Mouse (Mus musculus) embryonic facial prominence, embryonic 11.5 days (tissue): ENCODE data around the gene Mgll. TPM values are rescaled to one million over a fixed set of nuclear protein-coding genes. Genes with fewer than 3 reads are reported as not detected.

ENCODE experiments used
- ATAC-seq: fragments of 200-750 bp; cut with Nextera tagmentation; replicated peaks from 2 replicates; pipeline ENCODE4 v1.8.0; 2017; ENCODE audit warnings: low read depth; ENCODE audit not compliant: insufficient number of reproducible peaks, low FRiP score, low TSS enrichment
- DNase-seq: peaks from one replicate; pipeline ENCODE4 v3.0.0-alpha.2; 2015; ENCODE audit warnings: low spot score
- H3K27ac ChIP-seq: fragments of 300-500 bp; sonication (generic); replicated peaks from 2 replicates; pipeline ENCODE4 v1.5.1; 2014; ENCODE audit warnings: mild to moderate bottlenecking, low read depth, low read length, control low read depth
- H3K27me3 ChIP-seq: fragments of 300-500 bp; sonication (generic); 2 replicates; pipeline ENCODE4 v1.6.1; 2014; ENCODE audit warnings: mild to moderate bottlenecking, low read length, moderate library complexity, mixed read lengths; ENCODE audit not compliant: control insufficient read depth, insufficient read depth
- H3K36me3 ChIP-seq: fragments of 300-500 bp; sonication (generic); replicated peaks from 2 replicates; pipeline ENCODE4 v1.6.1; 2014; ENCODE audit warnings: low read depth, mild to moderate bottlenecking, low read length, moderate library complexity, mixed read lengths; ENCODE audit not compliant: control insufficient read depth, insufficient read depth
- H3K4me1 ChIP-seq: fragments of 300-500 bp; sonication (generic); 2 replicates; pipeline ENCODE4 v1.6.1; 2014; ENCODE audit warnings: low read length, mixed read lengths; ENCODE audit not compliant: control insufficient read depth, insufficient read depth
- H3K4me2 ChIP-seq: fragments of 300-500 bp; sonication (generic); 2 replicates; pipeline ENCODE4 v1.6.1; 2014; ENCODE audit warnings: low read depth, mild to moderate bottlenecking, control low read depth, low read length, moderate library complexity
- H3K4me3 ChIP-seq: fragments of 300-500 bp; sonication (generic); 2 replicates; pipeline ENCODE4 v1.5.1; 2014; ENCODE audit warnings: low read depth, low read length, control low read depth
- H3K9ac ChIP-seq: fragments of 300-500 bp; sonication (generic); replicated peaks from 2 replicates; pipeline ENCODE4 v1.6.1; 2014; ENCODE audit warnings: mild to moderate bottlenecking, control low read depth, low read length
- H3K9me3 ChIP-seq: fragments of 300-500 bp; sonication (generic); replicated peaks from 2 replicates; pipeline ENCODE4 v1.6.1; 2016; ENCODE audit warnings: mild to moderate bottlenecking, low read length, inconsistent platforms, mixed read lengths; ENCODE audit not compliant: control insufficient read depth
- WGBS: fragments of 180-500 bp; shearing (Covaris S2); extraction: QIAGEN DNeasy Blood & Tissue Kit; methylation state at CpG from one replicate; pipeline ENCODE4 v1.1.7; 2014; 5-methylcytosine and 5-hydroxymethylcytosine counted together
- polyA plus RNA-seq: library from polyadenylated mRNA; unstranded; fragments of >200 nt; fragmentation: Nextera tagmentation; extraction: Ambion mirVana; gene quantifications from 2 replicates; pipeline ENCODE4 v1.2.1, GENCODE M21; 2014

Gene Mgll
- polyA plus RNA-seq, 1 experiment from 2014 or later, result 3.0 TPM

DNA sequence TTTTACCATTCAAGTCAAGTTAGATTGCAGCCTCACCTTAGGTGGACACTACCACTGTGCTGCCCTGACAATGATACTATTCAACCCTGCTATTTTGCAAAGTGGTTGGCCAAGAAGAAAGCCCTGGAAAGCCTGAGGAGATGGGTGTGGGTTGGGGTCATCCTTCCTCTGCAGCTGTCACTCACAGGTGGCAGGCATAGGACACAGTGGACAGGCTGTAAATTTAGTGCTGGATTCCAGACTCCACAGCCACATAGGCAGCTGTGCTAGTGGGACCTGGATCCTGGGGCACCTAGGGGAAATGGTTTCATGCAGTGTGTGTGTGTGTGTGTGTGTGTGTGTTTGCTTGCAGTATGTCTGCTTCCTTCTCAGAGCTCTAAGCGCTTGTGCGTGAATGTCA lies 1.3 kb upstream of the Mgll start:
- no peak for DNase-seq

DNA sequence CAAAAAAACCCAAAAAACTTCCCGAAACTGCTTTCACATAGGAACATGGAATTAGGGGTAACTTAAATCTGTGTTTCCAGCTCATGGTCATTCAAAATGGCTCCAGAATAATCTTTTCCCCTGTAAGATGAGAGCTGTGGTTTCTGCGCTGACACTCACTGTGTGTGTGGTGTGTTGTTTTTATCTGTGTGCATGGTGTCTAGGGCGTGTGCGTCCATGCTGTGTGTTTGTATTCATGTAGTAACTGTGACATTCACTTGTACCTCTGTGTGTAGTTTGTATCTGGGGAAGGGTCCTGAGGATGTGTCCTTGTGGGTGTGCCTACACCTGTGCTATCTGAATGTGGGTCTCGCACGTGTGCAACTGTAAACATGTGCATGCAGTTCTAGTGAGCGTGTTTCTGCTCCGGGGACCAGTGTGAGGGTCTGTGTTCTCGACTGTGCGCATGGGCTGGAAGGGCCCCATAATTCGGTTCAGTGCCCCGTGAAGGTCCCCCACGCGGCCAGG lies 353 bp upstream of the Mgll start:
- DNase-seq (no peak), ATAC-seq (peak; percentile 75)
- H3K36me3 ChIP-seq, result no peaks in the 10 kb centered on the region
- no peak overlapping the region for H3K27ac ChIP-seq
- no peaks in the 10 kb centered on the region for H3K4me1 ChIP-seq
- peak overlapping the region; percentile 69 for H3K4me3 ChIP-seq
- H3K4me2 ChIP-seq, result peak overlapping the region; percentile 82
- H3K27me3 ChIP-seq, result peaks cover 6% of the 10 kb centered on the region
- no peaks in the 10 kb centered on the region for H3K9me3 ChIP-seq
- WGBS, result 32% methylated on average over 14 of the region's 14 CpGs
- peak overlapping the region; percentile 43 for H3K9ac ChIP-seq

More for the DNA sequence above, 1.3 kb upstream of the Mgll start:
- Histone ChIP-seq H3K4me1 (no peaks in the 10 kb centered on the region), H3K27ac (no peak overlapping the region), H3K27me3 (peaks cover 6% of the 10 kb centered on the region), H3K4me2 (no peak overlapping the region), H3K9ac (no peak overlapping the region), H3K4me3 (no peak overlapping the region), H3K36me3 (no peaks in the 10 kb centered on the region), H3K9me3 (no peaks in the 10 kb centered on the region)
- no peak for ATAC-seq
- 73% methylated on average over 2 of the region's 2 CpGs for WGBS

DNA sequence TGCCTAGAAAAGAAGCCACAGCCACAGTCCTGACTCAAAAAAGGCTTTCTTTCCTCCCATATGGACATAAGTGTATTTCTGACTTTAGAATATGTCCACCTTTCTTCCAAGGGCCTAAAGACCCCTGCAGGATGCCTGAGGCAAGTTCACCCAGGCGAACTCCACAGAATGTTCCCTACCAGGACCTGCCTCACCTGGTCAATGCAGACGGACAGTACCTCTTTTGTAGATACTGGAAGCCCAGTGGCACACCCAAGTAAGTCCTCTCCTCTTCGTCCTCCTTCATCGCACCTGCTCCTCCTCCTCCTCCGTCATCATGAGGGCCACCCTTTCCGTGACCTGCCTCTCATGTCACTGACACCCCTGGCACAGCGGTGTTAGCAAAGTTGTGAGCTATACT lies 1.4 kb downstream of the Mgll start:
- Histone ChIP-seq H3K36me3 (no peaks in the 10 kb centered on the region), H3K4me1 (no peaks in the 10 kb centered on the region), H3K4me2 (no peak overlapping the region), H3K9ac (no peak overlapping the region), H3K4me3 (no peak overlapping the region), H3K27me3 (peaks cover 6% of the 10 kb centered on the region), H3K27ac (no peak overlapping the region), H3K9me3 (no peaks in the 10 kb centered on the region)
- DNase-seq (peak; percentile 33), ATAC-seq (no peak)
- WGBS, result 53% methylated on average over 7 of the region's 7 CpGs

DNA sequence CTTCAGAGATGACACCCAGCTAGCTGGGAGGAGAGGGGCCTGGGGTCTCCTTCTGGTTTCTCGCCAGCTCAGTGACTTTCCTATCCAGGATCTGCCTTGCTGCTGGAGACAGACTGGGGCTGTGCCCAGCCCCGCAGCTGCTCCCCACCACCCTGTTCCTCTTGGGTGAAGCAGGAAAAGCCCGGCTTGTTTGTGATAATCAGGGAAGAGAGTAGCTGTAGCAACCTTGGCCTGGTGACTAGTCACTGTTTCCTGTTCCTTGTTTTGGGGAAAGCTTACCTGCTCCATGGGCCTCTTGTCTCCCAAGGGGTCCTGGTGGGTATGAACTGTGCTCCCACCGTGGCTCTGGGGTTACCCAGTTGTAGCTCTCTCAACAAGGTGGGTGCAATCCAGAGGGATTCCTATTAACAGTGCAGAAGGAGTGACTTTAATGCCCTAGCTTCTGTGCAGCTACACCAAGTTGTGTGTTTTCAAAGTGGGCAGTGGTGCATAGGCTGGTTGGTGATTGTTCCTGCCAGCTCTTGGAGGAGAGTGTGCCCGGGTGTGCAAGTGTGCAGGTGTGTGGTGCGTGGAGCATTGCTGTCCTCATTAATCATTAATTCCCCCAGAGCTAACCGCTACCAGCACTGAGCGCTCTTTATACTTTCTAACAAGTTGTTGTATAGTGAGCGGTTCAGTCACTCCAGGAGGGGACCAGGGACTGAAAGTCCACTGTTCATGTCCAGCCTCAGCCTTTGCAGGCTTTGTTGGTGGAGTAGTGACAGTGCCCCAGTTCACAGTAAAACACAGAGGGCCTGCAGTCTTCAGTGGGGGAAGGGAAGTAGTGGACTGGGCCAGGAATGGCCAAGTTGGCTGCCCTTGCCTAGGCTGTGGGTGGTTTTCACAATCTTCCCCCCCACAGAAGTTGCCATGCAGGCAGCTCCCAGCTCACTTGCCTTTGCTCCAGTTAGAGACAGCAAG lies 2.3 kb downstream of the Mgll start:
- H3K4me2 ChIP-seq, result no peak overlapping the region
- H3K4me3 ChIP-seq, result no peak overlapping the region
- no peaks in the 10 kb centered on the region for H3K9me3 ChIP-seq
- H3K36me3 ChIP-seq, result no peaks in the 10 kb centered on the region
- peaks cover 6% of the 10 kb centered on the region for H3K27me3 ChIP-seq
- DNase-seq (no peak), ATAC-seq (no peak)
- no peaks in the 10 kb centered on the region for H3K4me1 ChIP-seq
- 67% methylated on average over 9 of the region's 9 CpGs for WGBS
- no peak overlapping the region for H3K27ac ChIP-seq
- no peak overlapping the region for H3K9ac ChIP-seq

DNA sequence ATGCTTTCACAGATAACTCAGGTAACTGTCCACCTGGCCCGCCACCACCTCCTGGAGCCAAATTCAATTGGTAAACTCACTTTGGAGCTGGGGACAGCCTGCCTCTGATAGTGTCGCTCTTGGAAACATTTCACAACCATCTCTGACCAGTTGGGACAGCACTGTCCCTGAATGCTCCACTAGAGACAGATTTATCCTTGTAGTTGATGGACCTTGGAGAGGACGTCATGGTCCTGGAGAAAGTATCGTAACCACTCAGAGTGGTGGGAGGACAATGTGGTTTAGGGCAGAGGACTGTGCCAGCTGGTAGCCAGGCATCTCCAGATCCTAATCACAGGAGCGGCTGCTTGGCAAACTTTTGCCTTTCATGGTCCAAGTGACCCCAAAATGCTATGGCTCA lies 3.3 kb downstream of the Mgll start:
- Histone ChIP-seq H3K36me3 (no peaks in the 10 kb centered on the region), H3K4me2 (no peak overlapping the region), H3K9me3 (no peaks in the 10 kb centered on the region), H3K4me1 (no peaks in the 10 kb centered on the region), H3K27ac (no peak overlapping the region), H3K9ac (no peak overlapping the region), H3K4me3 (no peak overlapping the region), H3K27me3 (peaks cover 6% of the 10 kb centered on the region)
- 87% methylated on average over 5 of the region's 5 CpGs for WGBS
- ATAC-seq (no peak), DNase-seq (no peak)

DNA sequence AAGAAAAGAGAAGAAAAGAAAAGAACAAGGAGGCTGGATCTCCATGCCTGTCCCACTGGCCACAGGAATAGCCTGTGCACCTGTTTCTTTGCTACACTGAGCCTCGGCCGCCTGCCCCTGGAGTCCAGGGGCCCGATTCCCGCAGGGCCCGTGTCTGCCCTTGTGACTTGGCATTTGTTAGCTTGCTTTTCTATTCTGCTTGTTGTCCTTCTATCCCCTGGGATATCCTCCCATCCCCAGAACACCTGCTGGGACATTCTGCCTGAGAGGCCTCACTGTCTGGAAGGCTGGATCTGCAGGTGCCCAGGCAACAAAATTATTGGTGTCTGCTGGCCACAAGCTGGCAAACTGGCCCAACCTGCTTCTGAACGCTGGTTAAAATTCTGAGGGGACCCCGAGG lies 3.8 kb downstream of the Mgll start:
- H3K36me3 ChIP-seq, result no peaks in the 10 kb centered on the region
- WGBS, result 67% methylated on average over 7 of the region's 7 CpGs
- no peaks in the 10 kb centered on the region for H3K4me1 ChIP-seq
- DNase-seq (no peak), ATAC-seq (no peak)
- no peak overlapping the region for H3K27ac ChIP-seq
- no peak overlapping the region for H3K9ac ChIP-seq
- no peak overlapping the region for H3K4me2 ChIP-seq
- H3K4me3 ChIP-seq, result no peak overlapping the region
- no peaks in the 10 kb centered on the region for H3K9me3 ChIP-seq
- peaks cover 6% of the 10 kb centered on the region; the same call in 1 of the 2 replicates for H3K27me3 ChIP-seq

DNA sequence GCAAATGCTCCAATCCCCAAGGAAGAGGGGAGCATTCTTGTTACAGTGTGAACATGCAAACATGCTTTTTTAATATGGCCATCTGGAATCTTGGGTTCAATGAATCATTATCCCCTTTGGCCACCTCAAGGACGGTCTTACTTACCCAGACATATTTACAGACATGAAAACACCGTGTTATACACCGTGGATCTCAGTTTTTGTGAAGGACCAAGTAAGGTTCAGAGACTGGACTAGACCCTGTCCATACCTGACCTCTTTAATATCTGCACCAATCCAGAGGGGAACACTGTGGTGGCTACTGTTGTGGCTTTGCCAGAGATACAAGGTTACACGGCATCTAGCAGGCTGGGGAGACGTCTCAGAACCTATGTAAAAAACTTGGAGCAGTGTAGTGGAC lies 4.3 kb downstream of the Mgll start:
- Histone ChIP-seq H3K36me3 (no peaks in the 10 kb centered on the region), H3K4me1 (no peaks in the 10 kb centered on the region), H3K9ac (no peak overlapping the region), H3K27me3 (peaks cover 6% of the 10 kb centered on the region; the same call in 1 of the 2 replicates), H3K27ac (no peak overlapping the region), H3K4me3 (no peak overlapping the region), H3K9me3 (no peaks in the 10 kb centered on the region), H3K4me2 (no peak overlapping the region)
- 87% methylated on average over 5 of the region's 5 CpGs for WGBS
- no peak for ATAC-seq
- no peak for DNase-seq

DNA sequence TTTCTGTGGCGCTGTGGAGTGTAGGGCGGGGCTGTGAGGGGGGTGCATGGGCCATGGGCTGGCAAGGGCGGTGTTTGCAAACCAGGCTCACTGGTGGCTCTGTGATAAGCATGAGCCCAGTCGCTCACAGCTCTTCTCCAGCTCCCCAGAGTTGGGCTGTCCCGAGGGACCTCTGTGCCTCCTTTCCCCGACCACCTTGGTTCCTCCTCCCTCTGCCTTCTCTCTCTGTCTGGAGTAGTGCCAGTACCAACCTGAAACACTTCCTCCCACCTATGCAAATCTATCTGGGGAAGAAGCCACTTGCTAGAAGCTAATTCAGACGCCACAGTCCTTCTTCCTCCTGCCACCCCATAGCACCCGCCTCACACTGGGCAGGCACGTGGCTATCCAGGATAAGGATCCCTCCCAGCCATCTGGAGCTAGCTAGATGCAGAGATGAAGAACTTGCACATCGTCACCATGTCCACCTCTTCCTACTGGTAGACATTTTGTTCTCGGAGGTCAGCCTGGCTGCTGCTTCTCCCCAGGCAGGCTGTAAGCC lies 7.1 kb downstream of the Mgll start:
- 82% methylated on average over 11 of the region's 11 CpGs for WGBS
- H3K27ac ChIP-seq, result no peak overlapping the region
- no peaks in the 10 kb centered on the region for H3K36me3 ChIP-seq
- peaks cover 2% of the 10 kb centered on the region; the same call in 1 of the 2 replicates for H3K27me3 ChIP-seq
- ATAC-seq, result no peak
- H3K9me3 ChIP-seq, result no peaks in the 10 kb centered on the region
- no peak overlapping the region for H3K4me2 ChIP-seq
- H3K4me3 ChIP-seq, result no peak overlapping the region
- H3K9ac ChIP-seq, result no peak overlapping the region
- DNase-seq, result no peak
- H3K4me1 ChIP-seq, result no peaks in the 10 kb centered on the region
